Mouse (Mus musculus) intestine, embryonic 16.5 days (tissue): ENCODE results near the gene Vwa7. TPM values are rescaled to one million over a fixed set of nuclear protein-coding genes. Genes with fewer than 3 reads are reported as not detected.

Experiments
- ATAC-seq: fragments of 200-750 bp; cut with Nextera tagmentation; 2 replicates; pipeline ENCODE4 v1.8.0; 2017; ENCODE audit warnings: moderate TSS enrichment, moderate library complexity
- H3K27ac ChIP-seq: fragments of 300-500 bp; sonication (generic); 2 replicates; pipeline ENCODE4 v1.5.1; 2014; ENCODE audit warnings: mild to moderate bottlenecking, low read length
- H3K27me3 ChIP-seq: fragments of 300-500 bp; sonication (generic); replicated peaks from 2 replicates; pipeline ENCODE4 v1.6.1; 2014; ENCODE audit warnings: low read length, control low read depth, mixed read lengths; ENCODE audit not compliant: control insufficient read depth, insufficient read depth
- H3K36me3 ChIP-seq: fragments of 300-500 bp; sonication (generic); 2 replicates; pipeline ENCODE4 v1.6.1; 2014; ENCODE audit warnings: low read length, control low read depth; ENCODE audit not compliant: control insufficient read depth, insufficient read depth
- H3K4me1 ChIP-seq: fragments of 300-500 bp; sonication (generic); 2 replicates; pipeline ENCODE4 v1.6.1; 2014; ENCODE audit warnings: low read length, control low read depth, mixed read lengths; ENCODE audit not compliant: control insufficient read depth, insufficient read depth
- H3K4me2 ChIP-seq: fragments of 300-500 bp; sonication (generic); 2 replicates; pipeline ENCODE4 v1.6.1; 2014; ENCODE audit warnings: low read depth, low read length, control low read depth
- H3K4me3 ChIP-seq: fragments of 300-500 bp; sonication (generic); 2 replicates; pipeline ENCODE4 v1.5.1; 2014; ENCODE audit warnings: mild to moderate bottlenecking, low read length
- H3K9ac ChIP-seq: fragments of 300-500 bp; sonication (generic); 2 replicates; pipeline ENCODE4 v1.6.1; 2014; ENCODE audit warnings: low read depth, low read length
- H3K9me3 ChIP-seq: fragments of 300-500 bp; sonication (generic); 2 replicates; pipeline ENCODE4 v1.6.1; 2016; ENCODE audit warnings: low read length, control low read depth; ENCODE audit not compliant: control insufficient read depth
- WGBS: fragments of 180-500 bp; shearing (Covaris S2); extraction: QIAGEN DNeasy Blood & Tissue Kit; methylation state at CpG from one replicate; pipeline ENCODE4 v1.1.7; 2014; 5-methylcytosine and 5-hydroxymethylcytosine counted together
- polyA plus RNA-seq: library from polyadenylated mRNA; unstranded; fragments of >200 nt; fragmentation: Nextera tagmentation; extraction: Ambion mirVana; gene quantifications from 2 replicates; pipeline ENCODE4 v1.2.1, GENCODE M21; 2015

Vwa7 gene
- polyA plus RNA-seq, 1 experiment from 2014 or later = 0.18 TPM

GRCm38 (mm10) chr17:35024261-35024660 is 7.9 kb downstream of the Vwa7 start:
- Histone ChIP-seq H3K27ac (no peak overlapping the region), H3K4me3 (no peak overlapping the region), H3K4me1 (peaks cover 26% of the 10 kb centered on the region), H3K9me3 (no peaks in the 10 kb centered on the region), H3K27me3 (no peaks in the 10 kb centered on the region), H3K36me3 (no peaks in the 10 kb centered on the region; the same call in 1 of the 2 replicates), H3K9ac (peak overlapping the region; percentile 41; the same call in 1 of the 2 replicates), H3K4me2 (no peak overlapping the region)
- WGBS = 70% methylated on average over 13 of the region's 13 CpGs
- no peak for ATAC-seq

- ATAC-seq = no peak
- no peaks in the 10 kb centered on the region for H3K36me3 ChIP-seq
- no peak overlapping the region for H3K4me3 ChIP-seq
- 73% methylated on average over 7 of the region's 10 CpGs for WGBS
- H3K4me1 ChIP-seq = peaks cover 28% of the 10 kb centered on the region
- no peak overlapping the region for H3K27ac ChIP-seq
- no peaks in the 10 kb centered on the region for H3K27me3 ChIP-seq
- H3K4me2 ChIP-seq = no peak overlapping the region
- H3K9ac ChIP-seq = 0 out of 2 replicates have a peak overlapping the region, but pooled peaks have one; percentile 41
- H3K9me3 ChIP-seq = no peaks in the 10 kb centered on the region
Measured at GRCm38 (mm10) chr17:35024691-35025488, 8.5 kb downstream of the Vwa7 start.

- Histone ChIP-seq H3K4me1 (peaks cover 25% of the 10 kb centered on the region), H3K27ac (no peak overlapping the region), H3K4me2 (peak overlapping the region; percentile 12; the same call in 1 of the 2 replicates), H3K9ac (0 out of 2 replicates have a peak overlapping the region, but pooled peaks have one; percentile 29), H3K27me3 (no peaks in the 10 kb centered on the region), H3K9me3 (no peaks in the 10 kb centered on the region), H3K36me3 (no peaks in the 10 kb centered on the region), H3K4me3 (no peak overlapping the region)
- no peak for ATAC-seq
- 84% methylated on average over 5 of the region's 5 CpGs for WGBS
Measured at GRCm38 (mm10) chr17:35026206-35026605, 9.8 kb downstream of the Vwa7 start.

- Histone ChIP-seq H3K36me3 (no peaks in the 10 kb centered on the region), H3K4me1 (peaks cover 15% of the 10 kb centered on the region), H3K9me3 (no peaks in the 10 kb centered on the region), H3K27me3 (no peaks in the 10 kb centered on the region), H3K4me3 (peak within 1 kb of the TSS; percentile 1), H3K4me2 (0 out of 2 replicates have a peak within 1 kb of the TSS, but pooled peaks have one; percentile 3), H3K27ac (peak within 1 kb of the TSS; percentile 78), H3K9ac (peak within 1 kb of the TSS; percentile 34; the same call in 1 of the 2 replicates)
- peak; percentile 57 for ATAC-seq
- 40% methylated on average over 13 of the region's 13 CpGs for WGBS
Measured at GRCm38 (mm10) chr17:35027277-35028068, 11.1 kb downstream of the Vwa7 start, which contains the start of gene Sapcd1. Gene Sapcd1, minus strand, starts transcription at chr17:35028016.

GRCm38 (mm10) chr17:35028315-35028714 is 11.9 kb downstream of the Vwa7 start:
- ATAC-seq = no peak
- H3K4me3 ChIP-seq = no peak overlapping the region
- no peak overlapping the region for H3K27ac ChIP-seq
- H3K4me1 ChIP-seq = peaks cover 15% of the 10 kb centered on the region
- H3K4me2 ChIP-seq = no peak overlapping the region
- no peaks in the 10 kb centered on the region for H3K9me3 ChIP-seq
- no peaks in the 10 kb centered on the region for H3K27me3 ChIP-seq
- H3K9ac ChIP-seq = no peak overlapping the region
- 80% methylated on average over 2 of the region's 2 CpGs for WGBS
- H3K36me3 ChIP-seq = no peaks in the 10 kb centered on the region

- WGBS = 38% methylated on average over 19 of the region's 19 CpGs
- H3K9me3 ChIP-seq = no peaks in the 10 kb centered on the region
- H3K36me3 ChIP-seq = no peaks in the 10 kb centered on the region
- no peak for ATAC-seq
- no peak overlapping the region for H3K27ac ChIP-seq
- no peak overlapping the region for H3K4me3 ChIP-seq
- H3K4me1 ChIP-seq = peaks cover 5% of the 10 kb centered on the region
- no peaks in the 10 kb centered on the region for H3K27me3 ChIP-seq
- peak overlapping the region; percentile 40 for H3K9ac ChIP-seq
- H3K4me2 ChIP-seq = no peak overlapping the region
Measured at GRCm38 (mm10) chr17:35029691-35030532, 13.5 kb downstream of the Vwa7 start.

- no peak overlapping the region for H3K27ac ChIP-seq
- no peak overlapping the region for H3K4me2 ChIP-seq
- no peak overlapping the region for H3K4me3 ChIP-seq
- H3K36me3 ChIP-seq = no peaks in the 10 kb centered on the region
- WGBS = 90% methylated on average over 11 of the region's 11 CpGs
- peaks cover 5% of the 10 kb centered on the region; the same call in 1 of the 2 replicates for H3K4me1 ChIP-seq
- H3K27me3 ChIP-seq = no peaks in the 10 kb centered on the region
- ATAC-seq = no peak
- H3K9ac ChIP-seq = no peak overlapping the region
- no peaks in the 10 kb centered on the region for H3K9me3 ChIP-seq
Measured at GRCm38 (mm10) chr17:35031272-35031671, 14.9 kb downstream of the Vwa7 start.

GRCm38 (mm10) chr17:35031880-35032279 is 15.5 kb downstream of the Vwa7 start:
- H3K27me3 ChIP-seq = no peaks in the 10 kb centered on the region
- no peak overlapping the region for H3K4me2 ChIP-seq
- WGBS = 85% methylated on average over 7 of the region's 7 CpGs
- H3K9me3 ChIP-seq = no peaks in the 10 kb centered on the region
- H3K36me3 ChIP-seq = no peaks in the 10 kb centered on the region
- ATAC-seq = no peak
- H3K9ac ChIP-seq = no peak overlapping the region
- H3K27ac ChIP-seq = no peak overlapping the region
- H3K4me3 ChIP-seq = no peak overlapping the region
- peaks cover 5% of the 10 kb centered on the region; the same call in 1 of the 2 replicates for H3K4me1 ChIP-seq
